Mouse (Mus musculus) left cerebral cortex, postnatal 25 days (tissue): ENCODE data around the gene Gabbr2. TPM values are rescaled to one million over a fixed set of nuclear protein-coding genes. Genes with fewer than 3 reads are reported as not detected.

Experiments
- DNase-seq, 2 experiments: peaks; one replicate each; pipeline ENCODE4 v3.0.0; 2022; ENCODE audit warnings: low spot score in 2 of 2, mixed read lengths in 1 of 2
- intact Hi-C: fragments of 180-260 bp; cut with DNase I; formaldehyde crosslinking; loops from one replicate; pipeline ENCODE4 v1.15.1; 2025
- total RNA-seq, 2 experiments: library from RNA; stranded (reverse); gene quantifications; 2 replicates each; pipeline ENCODE4 v1.2.3; 2021

Gene Gabbr2
- total RNA-seq, 2 experiments from 2014 or later = 270 to 276 TPM

DNA sequence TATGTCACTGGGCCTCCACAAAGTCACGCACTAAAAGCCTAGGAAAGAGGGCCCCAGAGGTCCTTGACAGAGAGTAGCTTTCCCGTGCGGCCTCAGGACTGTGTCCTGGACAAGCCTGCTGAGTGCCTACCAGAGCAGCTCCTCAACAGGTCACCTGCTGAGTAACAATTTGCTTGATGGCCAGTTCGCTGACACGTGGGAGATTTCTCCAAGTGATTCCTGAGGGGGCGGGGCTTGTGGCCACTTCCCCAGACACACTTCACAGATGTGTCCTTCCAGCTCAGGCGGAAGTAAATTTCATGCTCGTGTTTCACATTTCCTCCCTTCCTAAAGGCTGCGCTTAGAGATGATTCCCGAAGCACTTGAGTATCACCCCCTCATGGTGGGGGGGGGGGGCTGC is 108.6 kb downstream of the Gabbr2 start:
- intact Hi-C loops = no loop called here
- no peak for DNase-seq

DNA sequence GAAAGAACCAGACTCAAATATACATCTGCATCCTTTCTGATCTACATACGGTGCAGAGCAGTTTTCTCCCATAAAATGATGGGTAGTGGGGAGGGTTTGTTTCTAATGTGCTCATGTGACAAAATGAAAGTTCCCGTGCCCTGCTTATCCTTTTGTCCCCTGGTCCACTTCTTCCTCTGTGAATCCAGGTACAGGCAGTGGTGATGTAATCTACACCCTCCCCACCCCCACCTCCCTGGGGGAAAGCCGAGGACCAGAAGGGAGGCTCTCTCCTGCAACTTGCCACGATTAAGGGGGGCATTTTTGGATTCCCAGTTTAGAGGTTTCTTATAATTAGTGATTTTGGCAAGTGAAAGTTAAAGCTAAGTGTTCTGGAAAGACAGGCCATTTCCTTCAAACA is 110.4 kb downstream of the Gabbr2 start:
- intact Hi-C loops = no loop called here
- DNase-seq = no peak

DNA sequence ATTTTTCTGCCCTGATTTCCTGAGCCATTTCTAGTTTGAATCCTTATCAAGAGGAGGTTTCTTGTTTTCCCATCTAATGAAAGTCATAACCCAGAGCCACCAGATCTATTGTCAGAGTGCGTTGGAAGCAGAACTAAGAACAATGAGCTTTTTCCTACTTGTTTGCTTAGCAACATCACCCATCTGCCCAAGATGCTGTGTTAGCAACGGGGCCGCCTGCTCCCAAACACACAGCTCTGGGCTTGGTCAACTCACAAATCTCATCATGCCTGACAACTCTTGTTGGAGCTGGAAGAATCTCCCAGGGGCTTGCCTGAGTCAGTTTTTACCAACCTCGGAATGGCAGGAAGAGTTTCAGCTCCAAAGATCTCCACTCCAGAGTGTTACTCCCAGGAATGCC is 111.7 kb downstream of the Gabbr2 start:
- DNase-seq = no peak
- intact Hi-C loops = no loop called here

DNA sequence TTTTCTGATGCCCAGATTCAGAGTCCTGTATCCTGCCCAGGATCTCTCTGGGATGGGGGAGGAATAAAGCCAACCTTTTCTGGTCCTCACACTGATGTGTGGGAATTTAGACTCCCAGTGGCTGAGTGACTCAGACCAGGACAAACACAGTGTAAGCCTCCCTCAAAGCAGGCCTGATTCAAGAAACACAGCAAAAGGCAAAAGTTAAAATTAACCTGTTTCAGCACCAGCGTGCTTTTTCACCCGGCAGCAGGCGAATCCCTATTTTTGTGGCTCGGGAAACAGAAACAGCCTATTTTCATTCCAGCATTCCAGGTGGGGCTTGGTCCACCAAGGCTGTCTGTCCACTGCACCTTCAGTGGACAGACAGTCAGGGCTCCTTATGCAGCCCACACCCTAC is 118.9 kb downstream of the Gabbr2 start:
- DNase-seq = peak; percentile 48 to 88
- intact Hi-C loops = loop anchor here (5.0 kb wide), 1 partner anchor 80 kb away; no protein-coding TSS in a partner anchor

DNA sequence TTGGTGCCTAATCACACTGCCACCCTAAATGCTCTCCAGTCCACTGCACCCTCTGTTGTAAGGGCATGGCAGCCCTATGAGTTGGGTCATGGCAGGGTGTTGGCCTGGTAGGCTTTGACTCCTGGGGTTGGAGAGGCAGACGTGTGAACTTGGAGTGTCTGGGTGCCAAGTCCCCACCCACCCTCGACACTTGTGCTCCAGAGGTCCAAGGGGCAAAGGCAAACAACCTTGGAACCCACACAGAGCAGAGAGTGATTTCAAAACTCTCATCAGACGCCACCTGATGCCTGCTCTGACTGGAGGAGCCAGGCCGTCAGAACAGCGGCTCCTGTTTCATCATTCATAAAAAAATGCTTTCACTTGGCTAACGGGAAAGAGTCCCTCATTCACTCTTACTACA is 121.5 kb downstream of the Gabbr2 start:
- DNase-seq = no peak
- intact Hi-C loops = loop anchor here (5.0 kb wide), 1 partner anchor 78 kb away; no protein-coding TSS in a partner anchor

DNA sequence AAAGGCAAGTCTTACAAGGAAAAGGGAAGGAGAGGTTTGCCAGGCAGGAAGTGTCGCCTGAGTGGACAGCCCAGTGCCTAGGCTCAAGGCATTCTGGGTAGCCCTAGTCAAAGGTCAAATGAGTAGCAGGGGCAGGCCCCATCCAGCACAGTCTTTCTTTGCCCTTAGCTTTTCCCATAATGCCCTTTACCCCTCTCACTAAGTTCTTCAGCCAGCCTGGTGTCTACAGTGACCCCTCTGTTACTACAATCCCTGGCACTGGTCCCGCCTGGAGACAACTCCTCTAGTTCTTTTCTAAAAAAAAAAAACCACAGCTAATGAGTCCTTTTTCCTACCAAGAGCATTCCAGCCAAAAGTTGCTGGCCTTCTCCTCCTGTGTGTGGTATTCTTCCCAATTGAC is 122.3 kb downstream of the Gabbr2 start:
- DNase-seq = no peak
- intact Hi-C loops = loop anchor here (10.0 kb wide), 1 partner anchor 115 kb away; no protein-coding TSS in a partner anchor

DNA sequence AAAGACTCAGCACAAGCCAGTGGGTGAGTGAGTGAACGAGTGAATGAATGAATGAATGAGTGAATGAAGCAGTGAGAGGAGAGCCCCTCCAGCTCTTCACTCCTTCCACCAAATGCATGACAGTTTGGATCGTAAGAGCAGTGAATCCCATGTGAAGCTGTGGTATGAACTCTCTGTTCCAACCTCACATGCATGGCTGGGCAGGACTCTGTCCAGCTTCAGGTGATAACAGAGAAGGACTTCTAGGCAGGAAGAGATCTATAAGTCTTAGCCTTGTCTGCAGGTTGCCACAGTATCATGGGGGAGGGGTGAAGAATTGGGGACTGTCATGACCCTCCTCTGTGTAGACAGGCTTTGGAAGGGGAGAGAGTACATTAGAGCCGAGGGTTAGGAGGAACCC is 122.8 kb downstream of the Gabbr2 start:
- intact Hi-C loops = loop anchor here (10.0 kb wide), 1 partner anchor 116 kb away; no protein-coding TSS in a partner anchor
- no peak for DNase-seq

DNA sequence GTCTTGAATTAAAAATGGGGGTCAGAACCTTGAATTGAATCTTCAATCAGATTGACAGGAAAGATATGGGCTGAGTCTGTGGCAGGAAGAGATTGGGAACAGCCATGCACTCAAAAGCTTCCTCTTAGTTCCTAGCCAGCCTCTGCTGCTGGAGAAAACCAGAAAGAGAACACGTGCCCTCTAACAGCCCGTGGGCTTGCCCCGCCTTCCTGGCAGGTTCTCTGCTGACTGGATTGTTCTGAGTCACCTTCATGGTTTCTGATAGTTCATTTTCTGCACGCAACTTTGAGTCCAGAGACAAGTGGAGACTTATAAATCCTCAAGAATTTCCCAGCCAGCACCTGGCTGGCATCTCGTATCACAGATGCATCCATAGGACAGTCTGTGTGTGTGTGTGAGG is 123.5 kb downstream of the Gabbr2 start:
- DNase-seq = no peak
- intact Hi-C loops = loop anchor here (10.0 kb wide), 1 partner anchor 117 kb away; no protein-coding TSS in a partner anchor

DNA sequence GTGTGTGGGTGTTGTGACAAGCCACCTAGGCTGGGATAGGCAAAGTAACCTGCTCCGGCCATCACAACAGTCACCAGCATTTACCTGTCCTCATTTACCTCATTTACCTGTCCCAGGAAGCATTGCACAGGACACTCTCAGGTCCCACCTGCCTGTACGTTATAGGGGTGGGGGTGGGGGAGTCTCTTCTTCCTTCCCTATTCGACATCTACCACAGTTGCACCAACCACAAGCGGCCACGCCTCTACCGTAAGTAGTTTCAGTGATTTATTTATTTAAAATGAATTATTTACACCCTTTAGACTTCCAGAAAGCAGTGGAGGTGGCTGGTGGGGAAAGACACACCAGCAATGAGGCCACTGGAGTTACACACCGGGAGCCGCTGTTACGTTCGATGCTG is 123.9 kb downstream of the Gabbr2 start:
- intact Hi-C loops = loop anchor here (10.0 kb wide), 1 partner anchor 117 kb away; no protein-coding TSS in a partner anchor
- no peak for DNase-seq

DNA sequence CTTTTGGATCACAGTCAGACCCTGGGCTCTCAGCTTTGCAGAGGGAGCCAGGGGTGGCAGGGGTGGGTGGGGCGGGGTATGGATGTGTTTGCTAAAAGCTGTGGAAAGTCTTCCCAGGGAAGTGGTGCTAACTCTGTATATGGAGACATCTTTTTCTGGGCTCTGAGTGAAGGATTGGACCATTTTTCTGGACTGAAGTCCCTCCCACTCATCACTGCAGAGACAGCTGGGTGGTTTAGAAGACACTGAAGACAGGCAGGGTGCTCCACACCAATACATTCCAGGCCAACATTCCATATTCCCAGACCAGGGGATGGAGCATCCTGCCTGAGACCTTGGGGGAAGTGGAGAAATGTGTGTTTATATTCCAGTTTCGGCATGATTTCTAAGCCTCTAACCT is 125.6 kb downstream of the Gabbr2 start:
- peak in 1 of 2 experiments; percentile 71 for DNase-seq
- intact Hi-C loops = loop anchor here (10.0 kb wide), 1 partner anchor 119 kb away; no protein-coding TSS in a partner anchor

DNA sequence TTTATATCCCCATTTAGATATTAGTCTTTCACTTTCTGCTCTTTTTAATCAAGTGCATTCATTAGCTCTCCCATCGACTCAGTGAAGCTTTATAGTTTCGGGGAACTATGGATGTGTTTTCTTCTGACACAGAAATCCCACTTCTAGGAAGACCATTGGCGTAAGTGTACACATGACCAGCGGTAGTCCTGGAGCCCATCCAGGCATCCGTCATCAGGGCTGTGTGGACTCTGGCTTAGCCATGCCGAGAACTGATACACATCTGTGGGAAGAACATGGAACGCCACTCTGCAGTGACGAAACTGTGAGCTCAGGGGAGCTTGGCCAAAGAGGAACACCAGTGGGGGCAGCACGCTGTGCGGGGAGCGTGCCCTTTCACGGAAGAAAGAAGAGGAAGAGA is 128.0 kb downstream of the Gabbr2 start:
- intact Hi-C loops = loop anchor here (5.0 to 10.0 kb wide), 2 partner anchors 54 to 121 kb away; no protein-coding TSS in a partner anchor

DNA sequence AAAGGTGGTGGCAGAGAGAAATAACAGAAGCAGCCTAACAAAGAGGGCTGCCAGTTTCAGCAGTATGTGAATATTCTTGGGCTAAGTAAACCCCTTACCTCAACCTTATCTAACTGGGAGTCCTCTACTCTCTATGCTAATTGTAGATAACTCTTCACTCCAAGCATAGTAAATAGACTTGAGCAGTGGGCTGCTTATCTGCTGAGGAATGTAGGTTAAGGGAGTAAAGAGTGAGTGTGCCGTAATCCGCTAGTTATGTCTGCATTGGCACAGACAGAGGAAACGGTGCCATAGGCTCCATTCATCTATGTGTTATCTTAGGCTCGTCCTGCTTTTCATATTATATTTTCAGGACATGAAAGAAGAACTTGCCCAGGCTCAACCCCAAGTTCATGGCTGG is 129.0 kb downstream of the Gabbr2 start:
- intact Hi-C loops = loop anchor here (5.0 to 10.0 kb wide), 2 partner anchors 55 to 122 kb away; no protein-coding TSS in a partner anchor
- DNase-seq = no peak

More for the DNA sequence above, 128.0 kb downstream of the Gabbr2 start:
- no peak for DNase-seq

DNA sequence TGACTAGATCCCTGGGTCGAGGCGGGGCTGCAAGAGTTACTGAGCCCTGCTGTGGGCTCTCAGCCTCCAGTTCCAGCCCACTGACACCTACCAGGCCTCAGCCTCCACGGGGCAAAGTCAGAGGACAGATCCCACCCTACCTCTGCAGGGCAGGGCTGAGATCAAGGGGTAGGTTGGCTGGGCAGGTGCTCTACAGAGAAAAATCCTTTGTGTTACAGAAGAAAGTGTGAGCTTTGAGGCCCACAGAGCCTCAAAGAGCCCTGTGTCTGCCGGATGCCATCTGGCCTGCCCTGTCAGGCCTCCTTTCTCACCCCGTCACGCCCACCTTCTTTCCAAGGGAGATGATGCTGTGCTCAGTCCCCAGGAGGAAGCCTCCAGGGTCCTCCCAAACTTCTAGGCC is 131.1 kb downstream of the Gabbr2 start:
- intact Hi-C loops = loop anchor here (5.0 to 10.0 kb wide), 2 partner anchors 57 to 124 kb away; no protein-coding TSS in a partner anchor

DNA sequence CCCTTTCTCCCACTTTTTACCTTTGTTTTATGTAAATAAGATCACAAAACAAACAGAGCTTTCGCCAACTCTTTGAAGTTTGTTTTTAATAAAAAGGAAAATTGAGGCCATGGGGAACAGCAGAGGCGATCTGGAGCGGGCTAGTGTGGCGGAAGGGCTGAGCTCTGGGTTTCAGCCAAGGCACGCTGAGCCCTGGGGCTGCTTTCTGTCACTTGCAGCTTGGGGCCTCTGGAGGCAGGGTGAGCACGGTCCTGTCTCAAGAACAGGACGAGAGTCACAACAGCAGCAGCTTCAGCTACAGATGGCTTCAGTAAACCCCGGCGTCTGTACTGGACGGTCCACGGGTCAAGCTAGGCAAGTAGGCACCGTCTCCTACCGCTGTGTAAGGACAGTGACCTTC is 132.8 kb downstream of the Gabbr2 start:
- peak in 1 of 2 experiments; percentile 52 for DNase-seq

More for the DNA sequence above, 131.1 kb downstream of the Gabbr2 start:
- no peak for DNase-seq

DNA sequence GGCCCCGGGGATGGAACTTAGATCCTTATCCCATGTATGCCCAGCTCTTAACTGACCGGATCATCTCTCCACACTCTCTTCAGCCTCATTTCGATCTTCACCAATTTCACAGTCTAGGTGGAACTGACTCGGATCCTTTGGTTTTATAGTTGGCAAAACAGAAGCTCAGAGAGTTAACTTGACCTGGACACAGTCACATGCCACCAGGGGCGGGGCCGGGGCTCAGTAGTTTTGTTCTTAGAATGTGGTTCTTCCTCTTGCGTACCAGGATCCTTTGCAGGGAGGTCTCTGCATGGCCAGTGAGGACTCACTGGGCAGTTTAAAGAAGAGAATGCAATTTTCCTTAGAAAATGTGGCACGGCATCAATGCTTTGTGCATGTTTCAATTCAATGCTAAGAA is 135.5 kb downstream of the Gabbr2 start:
- intact Hi-C loops = no loop called here

More for the DNA sequence above, 132.8 kb downstream of the Gabbr2 start:
- intact Hi-C loops = no loop called here

DNA sequence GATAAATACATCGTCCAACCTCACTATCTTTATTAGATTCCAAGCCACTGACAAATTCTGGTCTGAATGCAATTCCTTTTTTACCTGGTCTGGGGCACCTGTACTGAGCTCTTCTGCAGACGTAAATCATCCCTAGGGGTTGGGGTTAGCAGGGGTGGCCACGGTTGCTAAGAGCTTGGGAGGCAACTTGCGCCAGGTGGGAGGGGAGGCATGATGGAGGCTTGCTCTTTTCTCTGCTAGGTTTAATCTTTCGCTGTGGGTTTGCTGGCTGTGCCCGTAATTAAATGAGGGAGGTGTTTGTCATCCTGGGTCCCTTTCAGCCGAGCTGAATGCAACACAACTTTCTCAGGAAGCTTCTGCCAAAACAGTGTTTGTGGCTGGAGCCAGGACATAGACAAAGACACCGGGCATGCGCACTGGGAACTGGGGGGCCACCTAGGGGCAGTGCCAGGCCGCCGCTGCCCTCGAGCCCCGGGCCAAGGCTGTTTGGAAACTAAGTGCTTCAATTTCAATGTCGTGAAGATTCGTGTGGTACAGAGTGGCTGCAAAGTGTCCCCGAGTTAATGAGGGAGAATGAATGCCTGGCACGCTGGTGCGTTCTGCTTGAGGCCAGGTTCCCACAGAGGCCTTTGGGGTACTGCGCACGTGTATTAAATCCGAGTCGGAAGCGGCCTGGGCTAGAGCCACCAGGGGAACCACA is 136.8 kb downstream of the Gabbr2 start:
- intact Hi-C loops = no loop called here
- peak; percentile 55 to 75 for DNase-seq

More for the DNA sequence above, 135.5 kb downstream of the Gabbr2 start:
- DNase-seq = no peak

DNA sequence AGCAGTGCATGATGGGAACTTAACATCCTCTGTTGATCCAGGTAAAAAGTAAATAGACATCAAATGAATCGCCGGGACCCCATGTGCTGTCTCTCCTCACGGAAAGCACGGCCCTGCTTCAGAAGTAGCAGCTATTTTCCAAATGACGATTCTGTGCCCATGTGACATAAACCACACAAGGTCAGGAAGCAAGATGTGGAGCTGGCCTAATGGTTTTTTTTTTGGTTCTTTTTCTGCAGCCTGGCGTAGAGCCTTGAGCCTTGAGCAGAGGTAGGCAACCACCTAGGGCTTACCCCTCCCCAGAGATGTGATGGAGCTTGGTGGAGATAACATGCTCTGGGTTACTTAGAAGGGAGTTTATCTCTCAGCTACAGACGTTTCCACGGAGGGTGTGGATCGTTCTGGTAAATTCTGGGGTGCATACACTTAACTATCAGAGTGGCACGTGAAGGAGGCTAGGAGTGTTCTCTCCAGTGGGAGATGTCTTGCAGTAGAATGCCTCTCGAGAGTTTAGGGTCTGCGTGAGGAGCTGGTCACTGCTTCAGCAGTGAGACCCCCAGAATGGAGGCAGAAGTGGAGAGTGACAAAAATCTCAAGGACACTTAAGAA is 137.7 kb downstream of the Gabbr2 start:
- no peak for DNase-seq
- intact Hi-C loops = no loop called here

DNA sequence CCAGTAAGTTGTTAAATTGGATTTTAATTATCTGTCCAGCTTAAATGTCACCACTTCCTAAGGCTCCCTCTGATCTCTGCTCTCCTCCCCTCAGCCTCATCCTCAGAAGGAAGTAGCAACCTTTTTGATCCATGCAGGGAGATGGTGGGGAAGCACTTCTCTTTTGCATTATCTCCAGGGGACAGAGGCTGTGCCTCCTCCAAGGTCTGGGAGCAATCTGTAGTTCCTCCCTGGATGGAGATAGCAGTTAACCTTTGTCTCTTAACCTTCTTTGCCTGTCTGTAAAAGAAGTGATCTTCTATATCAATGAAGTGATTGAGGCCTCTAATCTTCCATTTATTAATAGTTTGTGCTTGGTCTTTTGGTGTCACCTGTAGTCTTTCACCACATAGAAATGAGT is 143.9 kb downstream of the Gabbr2 start:
- intact Hi-C loops = no loop called here
- no peak for DNase-seq

DNA sequence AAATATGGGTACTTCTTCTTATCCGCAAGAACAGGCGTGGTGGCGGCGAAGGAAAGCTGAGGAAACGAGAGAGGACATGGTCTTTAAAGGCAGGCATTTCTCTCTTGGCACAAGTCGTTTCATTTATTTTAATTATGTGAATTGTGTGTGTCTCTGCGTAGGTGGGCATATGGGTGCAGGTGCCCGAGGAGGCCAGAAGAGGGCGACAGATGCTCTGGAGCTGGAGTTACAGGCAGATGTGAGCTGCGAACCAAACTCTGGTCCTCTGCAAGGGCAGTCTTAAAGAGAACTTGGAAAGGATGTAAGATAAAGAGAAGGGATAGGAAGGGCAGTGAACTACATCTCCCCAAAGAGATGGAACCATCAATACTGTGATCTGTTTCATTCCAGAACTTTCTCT is 145.3 kb downstream of the Gabbr2 start:
- intact Hi-C loops = no loop called here
- DNase-seq = no peak

DNA sequence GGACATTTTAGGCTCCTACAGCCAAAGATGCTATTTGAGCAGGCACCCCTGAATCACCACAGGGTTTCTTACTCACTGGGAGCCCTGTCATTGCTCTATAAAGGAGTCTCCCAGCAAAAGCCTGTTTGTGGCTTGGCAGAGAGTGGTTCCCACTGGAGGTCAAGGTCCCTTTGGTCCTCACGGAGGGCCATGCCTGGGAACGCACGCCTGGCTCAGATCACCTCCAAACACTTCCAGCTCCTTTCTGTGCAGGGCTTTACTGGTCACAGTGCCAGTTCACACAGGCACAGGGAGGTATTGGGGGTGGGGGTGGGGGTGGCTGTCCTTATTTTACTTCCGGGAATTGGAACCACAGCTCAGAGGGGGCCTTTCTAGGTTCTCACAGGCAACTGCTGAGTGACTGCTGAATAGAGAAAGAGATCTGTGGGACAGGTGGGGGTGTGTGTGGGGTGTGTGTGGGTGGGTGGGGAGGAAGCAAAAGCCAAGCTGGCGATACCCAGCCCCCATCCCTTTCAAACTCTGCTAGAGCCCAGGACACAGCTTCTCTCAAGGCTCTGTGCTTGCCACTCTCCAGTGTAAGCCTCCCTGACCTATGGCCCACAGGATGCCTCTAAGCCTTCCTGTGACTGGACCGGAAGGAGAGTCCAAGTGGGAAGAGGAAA is 146.6 kb downstream of the Gabbr2 start:
- DNase-seq = no peak

More for the DNA sequence above, 146.6 kb downstream of the Gabbr2 start:
- intact Hi-C loops = no loop called here
